Mouse (Mus musculus) midbrain, embryonic 15.5 days (tissue): ENCODE measurements at regions not wholly inside any gene's neighbourhood (a gene's known extent, or its start where the extent isn't known, plus 50 kb on each side); places are given as distances from the start of the nearest gene placed in this dataset.

Experiments used
- ATAC-seq: fragments of 200-750 bp; cut with Nextera tagmentation; replicated peaks from 2 replicates; pipeline ENCODE4 v1.8.0; 2017; ENCODE audit warnings: moderate TSS enrichment
- H3K27ac ChIP-seq: fragments of 300-500 bp; sonication (generic); 2 replicates; pipeline ENCODE4 v1.5.1; 2015; ENCODE audit warnings: mild to moderate bottlenecking, inconsistent platforms
- H3K27me3 ChIP-seq: fragments of 300-500 bp; sonication (generic); replicated peaks from 2 replicates; pipeline ENCODE4 v1.6.1; 2015; ENCODE audit warnings: inconsistent platforms
- H3K36me3 ChIP-seq: fragments of 300-500 bp; sonication (generic); replicated peaks from 2 replicates; pipeline ENCODE4 v1.6.1; 2015; ENCODE audit warnings: inconsistent platforms
- H3K4me1 ChIP-seq: fragments of 300-500 bp; sonication (generic); 2 replicates; pipeline ENCODE4 v1.6.1; 2015; ENCODE audit warnings: inconsistent platforms
- H3K4me2 ChIP-seq: fragments of 300-500 bp; sonication (generic); 2 replicates; pipeline ENCODE4 v1.6.1; 2015; ENCODE audit warnings: inconsistent platforms, mild to moderate bottlenecking, moderate library complexity
- H3K4me3 ChIP-seq: fragments of 300-500 bp; sonication (generic); 2 replicates; pipeline ENCODE4 v1.5.1; 2015; ENCODE audit warnings: mild to moderate bottlenecking, inconsistent platforms
- H3K9ac ChIP-seq: fragments of 300-500 bp; sonication (generic); 2 replicates; pipeline ENCODE4 v1.6.1; 2015; ENCODE audit warnings: mild to moderate bottlenecking, inconsistent platforms
- H3K9me3 ChIP-seq: fragments of 300-500 bp; sonication (generic); 2 replicates; pipeline ENCODE4 v1.6.1; 2016; ENCODE audit warnings: inconsistent platforms
- WGBS: fragments of 180-500 bp; shearing (Covaris S2); methylation state at CpG from one replicate; pipeline ENCODE4 v1.1.7; 2015; ENCODE audit warnings: mixed read lengths; 5-methylcytosine and 5-hydroxymethylcytosine counted together

GRCm38 (mm10) chr5:120034499-120035077, 81.7 kb upstream of the Rbm19 start:
- Histone ChIP-seq H3K36me3 (no peaks in the 10 kb centered on the region), H3K4me3 (no peak overlapping the region), H3K27me3 (no peaks in the 10 kb centered on the region), H3K27ac (no peak overlapping the region), H3K9ac (no peak overlapping the region), H3K9me3 (no peaks in the 10 kb centered on the region), H3K4me1 (0 out of 2 replicates have a peak, but pooled peaks cover 5% of the 10 kb centered on the region), H3K4me2 (no peak overlapping the region)
- ATAC-seq: no peak
- 3% methylated on average over 13 of the region's 13 CpGs for WGBS

- ATAC-seq: no peak
- 74% methylated on average over 3 of the region's 3 CpGs for WGBS
- 0 out of 2 replicates have a peak, but pooled peaks cover 5% of the 10 kb centered on the region for H3K4me1 ChIP-seq
- no peak overlapping the region for H3K4me2 ChIP-seq
- no peak overlapping the region for H3K4me3 ChIP-seq
- no peak overlapping the region for H3K27ac ChIP-seq
- no peaks in the 10 kb centered on the region for H3K9me3 ChIP-seq
- no peaks in the 10 kb centered on the region for H3K36me3 ChIP-seq
- no peaks in the 10 kb centered on the region for H3K27me3 ChIP-seq
- no peak overlapping the region for H3K9ac ChIP-seq
These were observed 81.0 kb upstream of the Rbm19 start for GRCm38 (mm10) chr5:120035251-120035650.

- Histone ChIP-seq H3K27ac (no peak overlapping the region), H3K36me3 (no peaks in the 10 kb centered on the region), H3K4me3 (no peak overlapping the region), H3K4me1 (0 out of 2 replicates have a peak, but pooled peaks cover 5% of the 10 kb centered on the region), H3K9ac (no peak overlapping the region), H3K27me3 (no peaks in the 10 kb centered on the region), H3K4me2 (no peak overlapping the region), H3K9me3 (0 out of 2 replicates have a peak, but pooled peaks cover 2% of the 10 kb centered on the region)
- no peak for ATAC-seq
- over 99% methylated on average over 3 of the region's 3 CpGs for WGBS
These were observed 78.5 kb upstream of the Rbm19 start for GRCm38 (mm10) chr5:120037806-120038205.

- Histone ChIP-seq H3K9ac (no peak overlapping the region), H3K4me1 (no peaks in the 10 kb centered on the region), H3K4me3 (no peak overlapping the region), H3K27me3 (no peaks in the 10 kb centered on the region), H3K36me3 (no peaks in the 10 kb centered on the region), H3K27ac (no peak overlapping the region), H3K9me3 (0 out of 2 replicates have a peak, but pooled peaks cover 2% of the 10 kb centered on the region), H3K4me2 (no peak overlapping the region)
- 87% methylated on average over 4 of the region's 4 CpGs for WGBS
- no peak for ATAC-seq
These were observed 72.5 kb upstream of the Rbm19 start for GRCm38 (mm10) chr5:120043786-120044185.

- 90% methylated on average over 7 of the region's 7 CpGs for WGBS
- ATAC-seq: no peak
- no peaks in the 10 kb centered on the region for H3K27me3 ChIP-seq
These were observed 67.0 kb upstream of the Rbm19 start for GRCm38 (mm10) chr5:120049063-120049781.

GRCm38 (mm10) chr5:120050728-120051436, 65.4 kb upstream of the Rbm19 start:
- Histone ChIP-seq H3K9ac (no peak overlapping the region), H3K4me2 (no peak overlapping the region), H3K36me3 (no peaks in the 10 kb centered on the region), H3K9me3 (no peaks in the 10 kb centered on the region), H3K27ac (peak overlapping the region; percentile 38), H3K27me3 (no peaks in the 10 kb centered on the region), H3K4me3 (no peak overlapping the region), H3K4me1 (no peaks in the 10 kb centered on the region)
- 74% methylated on average over 8 of the region's 8 CpGs for WGBS
- ATAC-seq: no peak

More at GRCm38 (mm10) chr5:120049063-120049781, 67.0 kb upstream of the Rbm19 start:
- H3K4me1 ChIP-seq: no peaks in the 10 kb centered on the region
- no peak overlapping the region for H3K9ac ChIP-seq
- H3K27ac ChIP-seq: no peak overlapping the region
- no peaks in the 10 kb centered on the region for H3K36me3 ChIP-seq
- H3K4me2 ChIP-seq: no peak overlapping the region
- H3K9me3 ChIP-seq: no peaks in the 10 kb centered on the region
- no peak overlapping the region for H3K4me3 ChIP-seq

GRCm38 (mm10) chr5:120054498-120055167, 61.6 kb upstream of the Rbm19 start:
- Histone ChIP-seq H3K36me3 (no peaks in the 10 kb centered on the region), H3K4me2 (no peak overlapping the region), H3K4me3 (no peak overlapping the region), H3K9me3 (no peaks in the 10 kb centered on the region), H3K27ac (no peak overlapping the region), H3K4me1 (no peaks in the 10 kb centered on the region), H3K9ac (no peak overlapping the region), H3K27me3 (no peaks in the 10 kb centered on the region)
- WGBS: 90% methylated on average over 5 of the region's 5 CpGs
- no peak for ATAC-seq
